Comparison of ENCODE assay signal across 14 mouse cellular contexts in genomic region chr17:44418676-44419404, GRCm38 (mm10).
A peak's percentile ranks its signal among the peaks of the same experiment; 100 is the strongest.
DNase-seq lines count a peak whose midpoint lies in the region; ATAC-seq and TF ChIP-seq lines count a peak whose summit lies in the region.
"Had no signal": no experiment of that assay in that cellular context is flagged by ENCODE, and none has a peak within 500 bp of the region (broad histone marks: within the 10 kb centered on the region; RNA-seq: fewer than 3 reads in every experiment).

No protein-coding gene starts in this region.

- no peaks in the 10 kb centered on the region for H3K4me1 ChIP-seq in kidney, embryonic 15.5 days
- H3K4me1 ChIP-seq in CH12.LX (ENCODE audit: control insufficient read depth in 1 of 2, insufficient read depth in 2 of 2): peaks cover 4 to 20% of the 10 kb centered on the region in 2 experiments
- H3K4me1 ChIP-seq in embryonic facial prominence, embryonic 12.5 days: peaks cover 34% of the 10 kb centered on the region
- H3K4me1 ChIP-seq in liver, embryonic 11.5 days (replicated peaks; ENCODE audit: control insufficient read depth, insufficient read depth, low read length): no peaks in the 10 kb centered on the region
- H3K4me1 ChIP-seq: hindbrain, embryonic 13.5 days; liver, embryonic 15.5 days; neural tube, embryonic 15.5 days had no signal

- H3K9ac ChIP-seq in kidney, embryonic 15.5 days: no peak overlapping the region
- H3K9ac ChIP-seq in CH12.LX (ENCODE audit: insufficient read depth, low read depth): no peak overlapping the region; the same call in 1 of the 2 replicates
- H3K9ac ChIP-seq in embryonic facial prominence, embryonic 12.5 days: no peak overlapping the region
- H3K9ac ChIP-seq in liver, embryonic 11.5 days (ENCODE audit: low read depth, low read length): no peak overlapping the region
- H3K9ac ChIP-seq: hindbrain, embryonic 13.5 days; liver, embryonic 15.5 days; neural tube, embryonic 15.5 days had no signal

- no peaks in the 10 kb centered on the region for H3K27me3 ChIP-seq in kidney, embryonic 15.5 days
- peaks cover 51% of the 10 kb centered on the region for H3K27me3 ChIP-seq in CH12.LX (replicated peaks)
- no peaks in the 10 kb centered on the region for H3K27me3 ChIP-seq in embryonic facial prominence, embryonic 12.5 days
- no peaks in the 10 kb centered on the region for H3K27me3 ChIP-seq in liver, embryonic 11.5 days (replicated peaks; ENCODE audit: control insufficient read depth, insufficient read depth, low read length)
- H3K27me3 ChIP-seq: hindbrain, embryonic 13.5 days; liver, embryonic 15.5 days; neural tube, embryonic 15.5 days had no signal

- dilution Hi-C loops in CH12.LX (cut with MboI; ENCODE audit: extremely low pct_ligation_motif_present, extremely low pct_unique_long_range_greater_than_20kb, low sequenced_read_pairs): no loop called here

- H3K79me2 ChIP-seq in CH12.LX (replicated peaks; ENCODE audit: control insufficient read depth, extremely low read depth, insufficient read depth, poor library complexity, severe bottlenecking): no peaks in the 10 kb centered on the region

- H3K36me3 ChIP-seq in kidney, embryonic 15.5 days: no peaks in the 10 kb centered on the region
- no peaks in the 10 kb centered on the region for H3K36me3 ChIP-seq in CH12.LX (replicated peaks in 1 of 2; ENCODE audit: control insufficient read depth in 1 of 2, insufficient read depth in 1 of 2, low read length in 1 of 2)
- no peaks in the 10 kb centered on the region for H3K36me3 ChIP-seq in embryonic facial prominence, embryonic 12.5 days
- no peaks in the 10 kb centered on the region for H3K36me3 ChIP-seq in liver, embryonic 11.5 days (ENCODE audit: control insufficient read depth, insufficient read depth, low read length)
- H3K36me3 ChIP-seq: hindbrain, embryonic 13.5 days; liver, embryonic 15.5 days; neural tube, embryonic 15.5 days had no signal

- no peak for TF ChIP-seq POLR2A in CH12.LX (IDR thresholded peaks at IDR 0.05; ENCODE audit: low read depth, low read length)

- peak; percentile 91 for TF ChIP-seq EP300 in CH12.LX (IDR thresholded peaks at IDR 0.05; ENCODE audit: low read length)

- 64% methylated on average over 11 of the region's 11 CpGs for WGBS in kidney, embryonic 15.5 days
- WGBS in embryonic facial prominence, embryonic 12.5 days: 64% methylated on average over 11 of the region's 11 CpGs
- WGBS in liver, embryonic 11.5 days: 64% methylated on average over 11 of the region's 11 CpGs

- H3K27ac ChIP-seq in kidney, embryonic 15.5 days: no peak overlapping the region
- H3K27ac ChIP-seq in CH12.LX (ENCODE audit: insufficient read depth, low read depth): no peak overlapping the region
- H3K27ac ChIP-seq in embryonic facial prominence, embryonic 12.5 days: 0 out of 2 replicates have a peak overlapping the region, but pooled peaks have one; percentile 79
- no peak overlapping the region for H3K27ac ChIP-seq in liver, embryonic 11.5 days (ENCODE audit: low read depth, low read length)
- H3K27ac ChIP-seq: hindbrain, embryonic 13.5 days; liver, embryonic 15.5 days; neural tube, embryonic 15.5 days had no signal

- no peak overlapping the region for H3K4me2 ChIP-seq in kidney, embryonic 15.5 days
- H3K4me2 ChIP-seq in CH12.LX (ENCODE audit: insufficient read depth, low read depth, poor library complexity, severe bottlenecking): peak overlapping the region; percentile 16
- no peak overlapping the region for H3K4me2 ChIP-seq in embryonic facial prominence, embryonic 12.5 days (replicated peaks)
- H3K4me2 ChIP-seq in liver, embryonic 11.5 days: no peak overlapping the region
- H3K4me2 ChIP-seq: hindbrain, embryonic 13.5 days; liver, embryonic 15.5 days; neural tube, embryonic 15.5 days had no signal

- TF ChIP-seq RAD21 in CH12.LX (IDR thresholded peaks at IDR 0.05; ENCODE audit: low read depth, low read length): no peak; the same call in none of the 2 replicates

- no peak for TF ChIP-seq CTCF in CH12.LX (conservative IDR thresholded peaks at IDR 0.05 in 1 of 2, IDR thresholded peaks at IDR 0.05 in 1 of 2; ENCODE audit: low read depth in 2 of 2, low read length in 2 of 2)

- in situ Hi-C loops in CH12.LX (cut with MboI; ENCODE audit: low pct_ligation_motif_present, low pct_unique_long_range_greater_than_20kb, low sequenced_read_pairs): no loop called here

- ATAC-seq in kidney, embryonic 15.5 days (replicated peaks; ENCODE audit: low FRiP score): no peak
- ATAC-seq in embryonic facial prominence, embryonic 12.5 days (ENCODE audit: insufficient number of reproducible peaks, insufficient read depth, low FRiP score, low TSS enrichment): no peak
- ATAC-seq in liver, embryonic 11.5 days (replicated peaks; ENCODE audit: low FRiP score): no peak
- ATAC-seq: midbrain, embryonic 16.5 days had no signal

- H3K9me3 ChIP-seq in kidney, embryonic 15.5 days (replicated peaks): peaks cover 6% of the 10 kb centered on the region; the same call in 1 of the 2 replicates
- peaks cover 22% of the 10 kb centered on the region for H3K9me3 ChIP-seq in CH12.LX (replicated peaks; ENCODE audit: low read length)
- 0 out of 2 replicates have a peak, but pooled peaks cover 7% of the 10 kb centered on the region for H3K9me3 ChIP-seq in embryonic facial prominence, embryonic 12.5 days
- peaks cover 5% of the 10 kb centered on the region; the same call in 1 of the 2 replicates for H3K9me3 ChIP-seq in liver, embryonic 11.5 days (ENCODE audit: control insufficient read depth, low read length)
- H3K9me3 ChIP-seq: liver, embryonic 15.5 days had no signal

- H3K4me3 ChIP-seq in kidney, embryonic 15.5 days (replicated peaks): no peak overlapping the region
- H3K4me3 ChIP-seq in CH12.LX (replicated peaks in 1 of 3; ENCODE audit: low read depth in 2 of 3, low read length in 2 of 3, poor library complexity in 1 of 3): no peak overlapping the region
- H3K4me3 ChIP-seq in embryonic facial prominence, embryonic 12.5 days: no peak overlapping the region
- no peak overlapping the region for H3K4me3 ChIP-seq in liver, embryonic 11.5 days (ENCODE audit: low read depth, low read length)
- H3K4me3 ChIP-seq: hindbrain, embryonic 13.5 days; liver, embryonic 15.5 days; neural tube, embryonic 15.5 days had no signal

- peak; percentile 18 for DNase-seq in kidney, adult 9 months
- peak; percentile 95 for DNase-seq in CH12.LX (ENCODE audit: extremely low read depth)
- peak; percentile 20 for DNase-seq in lung, postnatal 36 days
- DNase-seq in layer of hippocampus, adult 18-20 months (ENCODE audit: low spot score in 2 of 2): no peak
- DNase-seq in left cerebral cortex, adult 11 months (ENCODE audit: low spot score): no peak
- DNase-seq in liver, embryonic 11.5 days (ENCODE audit: low spot score): no peak
- DNase-seq: cerebellum, postnatal 36 days; kidney, postnatal 25 days had no signal

TF ChIP-seq in CH12.LX, 34 proteins besides CTCF, POLR2A, EP300 and RAD21 (continues in another document):
- TF ChIP-seq ZNF384 (IDR thresholded peaks at IDR 0.05; ENCODE audit: low read depth, low read length) (peak; percentile 88), MAFK (IDR thresholded peaks at IDR 0.05; ENCODE audit: insufficient replicate concordance, low read length) (peak; percentile 59), ZMIZ1 (IDR thresholded peaks at IDR 0.05; ENCODE audit: low read depth, low read length) (no peak), ZKSCAN1 (IDR thresholded peaks at IDR 0.05; ENCODE audit: borderline replicate concordance, low read depth, low read length) (no peak), MEF2A (IDR thresholded peaks at IDR 0.05; ENCODE audit: borderline replicate concordance, low read depth, low read length) (peak; percentile 72; the same call in 1 of the 2 replicates), ZC3H11A (IDR thresholded peaks at IDR 0.05; ENCODE audit: low read depth, low read length) (no peak), JUND (conservative IDR thresholded peaks at IDR 0.05; ENCODE audit: low read depth, low read length) (no peak; the same call in 1 of the 2 replicates), SIN3A (IDR thresholded peaks at IDR 0.05; ENCODE audit: low read length) (peak; percentile 34; the same call in 1 of the 2 replicates), USF1 (IDR thresholded peaks at IDR 0.05; ENCODE audit: low read depth, low read length) (no peak), NELFE (IDR thresholded peaks at IDR 0.05; ENCODE audit: low read depth, low read length) (no peak), MXI1 (IDR thresholded peaks at IDR 0.05; ENCODE audit: low read depth, low read length) (peak; percentile 41; the same call in 1 of the 2 replicates), E2F4 (IDR thresholded peaks at IDR 0.05; ENCODE audit: insufficient replicate concordance, low read depth, low read length) (no peak), SMC3 (IDR thresholded peaks at IDR 0.05; ENCODE audit: low read depth, low read length) (no peak), BHLHE40 (IDR thresholded peaks at IDR 0.05; ENCODE audit: low read depth, low read length) (peak; percentile 57), ELF1 (IDR thresholded peaks at IDR 0.05; ENCODE audit: low read depth, low read length) (no peak; the same call in 1 of the 2 replicates), TCF12 (IDR thresholded peaks at IDR 0.05; ENCODE audit: low read depth, low read length) (peak; percentile 99), JUN (IDR thresholded peaks at IDR 0.05; ENCODE audit: insufficient read depth, low read depth, low read length) (peak; percentile 28; the same call in 1 of the 2 replicates), POLR2AphosphoS2 (IDR thresholded peaks at IDR 0.05; ENCODE audit: low read depth, low read length) (no peak), IRF4 (IDR thresholded peaks at IDR 0.05; ENCODE audit: low read depth, low read length) (peak; percentile 68), HCFC1 (IDR thresholded peaks at IDR 0.05; ENCODE audit: low read depth, low read length) (no peak), GABPA (IDR thresholded peaks at IDR 0.05; ENCODE audit: insufficient replicate concordance, low read depth, low read length) (no peak), UBTF (IDR thresholded peaks at IDR 0.05; ENCODE audit: low read depth, low read length) (no peak), NRF1 (IDR thresholded peaks at IDR 0.05; ENCODE audit: low read depth, low read length) (no peak), CHD1 (IDR thresholded peaks at IDR 0.05; ENCODE audit: low read depth, low read length) (no peak), MYC (IDR thresholded peaks at IDR 0.05; ENCODE audit: low read depth, low read length) (peak; percentile 40; the same call in 1 of the 2 replicates), ETS1 (conservative IDR thresholded peaks at IDR 0.05; ENCODE audit: low read depth, low read length) (peak; percentile 86), TBP (conservative IDR thresholded peaks at IDR 0.05; ENCODE audit: low read depth, low read length) (no peak), MAZ (IDR thresholded peaks at IDR 0.05; ENCODE audit: low read depth, low read length) (no peak), USF2 (conservative IDR thresholded peaks at IDR 0.05; ENCODE audit: low read depth, low read length) (no peak), CHD2 (IDR thresholded peaks at IDR 0.05; ENCODE audit: low read length) (no peak), MAX (IDR thresholded peaks at IDR 0.05; ENCODE audit: low read length) (peak; percentile 18; the same call in 1 of the 2 replicates)

Comparison
In these comparisons a context has a peak if more than half of its experiments do, and no peak if none do; other contexts are left out.
1. DNase-seq: peak in kidney, adult 9 months (single experiment), CH12.LX (single experiment) and lung, postnatal 36 days (single experiment); none in layer of hippocampus, adult 18-20 months (0 of 2), left cerebral cortex, adult 11 months (single experiment) and liver, embryonic 11.5 days (single experiment).